Mouse (Mus musculus) G1E (cell line): Measurements from ENCODE around the gene Gm17728. TPM values are rescaled to one million over a fixed set of nuclear protein-coding genes. Genes with fewer than 3 reads are reported as not detected.

ENCODE experiments used
- ATAC-seq: 2 replicates; pipeline ENCODE4 v1.8.0; 2016; ENCODE audit warnings: mild to moderate bottlenecking; ENCODE audit not compliant: insufficient number of reproducible peaks, poor library complexity, low FRiP score, severe bottlenecking; ENCODE audit errors: extremely low read depth
- DNase-seq: peaks from one replicate; pipeline ENCODE4 v3.0.0; 2012; ENCODE audit warnings: low spot score
- H3K27me3 ChIP-seq: 2 replicates; pipeline ENCODE4 v1.6.1; 2012; ENCODE audit warnings: mild to moderate bottlenecking, low read length, inconsistent platforms; ENCODE audit not compliant: insufficient read depth
- H3K36me3 ChIP-seq: replicated peaks from 2 replicates; pipeline ENCODE3; 2012; ENCODE audit warnings: mild to moderate bottlenecking, inconsistent platforms
- H3K4me1 ChIP-seq: 2 replicates; pipeline ENCODE4 v1.6.1; 2012; ENCODE audit warnings: low read depth, low read length, inconsistent platforms, mixed read lengths; ENCODE audit not compliant: insufficient read depth
- H3K4me3 ChIP-seq: 2 replicates; pipeline ENCODE4 v1.5.1; 2012; ENCODE audit warnings: low read depth, mild to moderate bottlenecking, inconsistent platforms, low read length, moderate library complexity, mixed read lengths
- H3K9me3 ChIP-seq: replicated peaks from 2 replicates; pipeline ENCODE4 v1.6.1; 2012; ENCODE audit warnings: inconsistent platforms
- CTCF ChIP-seq: IDR thresholded peaks from 2 replicates; pipeline ENCODE4 v1.5.1; 2012; ENCODE audit warnings: low read depth, low read length, inconsistent platforms, mixed read lengths
- GATA1 ChIP-seq: IDR thresholded peaks from 2 replicates; pipeline ENCODE4 v1.6.1; 2012; ENCODE audit warnings: borderline replicate concordance, low read length, inconsistent platforms, mixed read lengths
- GATA2 ChIP-seq: IDR thresholded peaks from 2 replicates; pipeline ENCODE4 v1.6.1; 2012; ENCODE audit warnings: low read depth, low read length, inconsistent platforms, borderline replicate concordance
- POLR2AphosphoS5 ChIP-seq: IDR thresholded peaks from 2 replicates; pipeline ENCODE4 v1.6.1; 2012; ENCODE audit warnings: low read depth, low read length, inconsistent platforms; ENCODE audit not compliant: insufficient replicate concordance
- TAL1 ChIP-seq: conservative IDR thresholded peaks from 2 replicates; pipeline ENCODE4 v1.6.1; 2012; ENCODE audit warnings: low read depth, low read length, inconsistent platforms, mixed read lengths
- polyA plus RNA-seq: library from polyadenylated mRNA; stranded (reverse); fragments of >175 nt; gene quantifications from 2 replicates; pipeline ENCODE4 v1.2.3, GENCODE M21; 2012
- total RNA-seq, 2 experiments: library from RNA; stranded (forward) in 1 of 2; stranded (reverse) in 1 of 2; fragments of 200-1000 nt in 1 of 2; fragments of >200 nt in 1 of 2; fragmentation: Nextera tagmentation in 1 of 2; gene quantifications; 2 replicates each; pipeline ENCODE4 v1.2.3; 2014 to 2017

Gene Gm17728
- total and polyA plus RNA-seq, 3 experiments = not detected

DNA sequence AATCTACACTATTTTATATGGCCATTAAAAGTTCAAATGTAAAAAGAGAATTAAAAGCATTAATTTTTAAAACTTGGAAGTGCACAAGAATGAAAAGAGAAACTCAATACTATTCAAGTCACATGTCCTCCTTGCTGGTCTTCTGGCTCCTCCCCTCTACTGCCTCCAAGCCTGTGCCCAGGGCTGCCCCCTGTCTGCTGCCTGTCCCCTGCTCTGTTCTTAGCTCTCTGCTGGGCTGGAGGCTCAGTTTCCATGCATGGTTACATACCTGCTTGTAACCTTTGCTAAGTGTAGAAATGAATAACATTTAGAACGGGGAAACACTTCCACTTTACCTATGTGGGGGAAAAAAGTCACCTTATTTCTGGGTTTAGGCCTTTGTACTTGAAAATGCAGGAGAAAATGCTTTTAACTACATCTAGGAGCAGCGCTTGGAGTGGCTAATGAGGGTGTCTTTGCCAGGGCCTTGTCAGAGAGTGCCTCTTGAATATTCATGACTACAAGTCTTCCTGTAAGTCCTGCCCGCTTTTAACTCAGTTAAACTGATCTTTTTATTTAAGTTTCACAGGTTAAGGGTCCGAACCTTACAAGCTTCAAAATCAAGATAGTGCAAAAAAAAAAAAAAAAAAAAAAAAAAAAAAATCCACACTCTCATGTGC lies 18.3 kb downstream of the Gm17728 start:
- no peaks in the 10 kb centered on the region for H3K36me3 ChIP-seq
- DNase-seq = no peak
- H3K9me3 ChIP-seq = peaks cover 2% of the 10 kb centered on the region
- TF ChIP-seq CTCF = no peak
- TF ChIP-seq TAL1 = no peak
- no peak for TF ChIP-seq GATA2
- no peak for TF ChIP-seq GATA1
- no peak for TF ChIP-seq POLR2AphosphoS5
- H3K4me3 ChIP-seq = no peak overlapping the region
- no peaks in the 10 kb centered on the region for H3K4me1 ChIP-seq
- ATAC-seq = no peak
- no peaks in the 10 kb centered on the region for H3K27me3 ChIP-seq

DNA sequence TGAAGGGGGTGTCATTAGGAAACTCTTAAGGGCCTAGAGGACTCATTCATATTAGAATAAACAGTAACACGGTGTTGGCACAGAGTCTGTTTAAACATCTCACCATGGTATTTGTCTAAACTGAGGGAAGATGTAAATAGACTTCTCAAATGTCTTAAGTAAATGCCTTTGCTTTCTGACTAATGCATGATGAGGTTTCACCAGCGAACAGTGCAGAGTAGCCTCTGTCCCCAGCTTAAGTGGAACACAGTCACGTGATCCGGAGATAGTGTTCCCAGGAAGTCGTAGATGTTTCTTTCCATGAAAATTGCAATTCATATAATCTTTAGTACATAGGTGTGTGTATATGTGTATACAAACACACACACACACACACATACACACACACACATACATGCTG lies 34.5 kb downstream of the Gm17728 start:
- no peaks in the 10 kb centered on the region for H3K27me3 ChIP-seq
- no peaks in the 10 kb centered on the region for H3K9me3 ChIP-seq
- H3K4me1 ChIP-seq = no peaks in the 10 kb centered on the region
- TF ChIP-seq GATA2 (no peak), POLR2AphosphoS5 (no peak), CTCF (no peak), TAL1 (no peak), GATA1 (no peak)
- no peak for DNase-seq
- H3K36me3 ChIP-seq = no peaks in the 10 kb centered on the region
- no peak for ATAC-seq
- H3K4me3 ChIP-seq = no peak overlapping the region

DNA sequence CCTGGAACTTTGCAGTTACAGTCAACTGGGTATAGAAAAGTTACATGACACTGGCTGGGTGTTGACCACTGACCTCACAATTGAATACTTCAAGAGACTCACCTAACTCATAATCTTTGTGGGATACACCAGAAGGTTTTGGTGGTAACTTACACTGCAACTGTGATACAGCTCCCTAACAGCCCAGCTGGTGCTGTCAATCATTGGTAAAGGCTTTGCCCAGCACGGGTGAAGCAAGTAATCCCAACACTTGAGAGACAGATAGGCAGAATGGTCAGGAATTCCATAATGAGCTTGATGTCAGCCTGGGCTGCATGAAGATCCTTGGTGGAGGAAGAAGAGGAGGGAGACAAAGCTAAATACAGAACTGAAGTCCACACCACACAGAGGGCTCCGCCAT lies 39.0 kb downstream of the Gm17728 start:
- Histone ChIP-seq H3K4me1 (no peaks in the 10 kb centered on the region), H3K9me3 (no peaks in the 10 kb centered on the region), H3K36me3 (no peaks in the 10 kb centered on the region), H3K27me3 (no peaks in the 10 kb centered on the region), H3K4me3 (no peak overlapping the region)
- ATAC-seq (no peak), DNase-seq (no peak)
- TF ChIP-seq POLR2AphosphoS5 (no peak), CTCF (no peak)

Other genes starting within 250 kb of the Gm17728 start
- gene Pabpc6, start 247.7 kb downstream of the Gm17728 start, total RNA-seq (2014; fragmentation: Nextera tagmentation) = not detected in 2 replicates
- gene Pabpc6, start 247.7 kb downstream of the Gm17728 start, total RNA-seq (2017) = 0.11 TPM in 1 of 2 replicates, not detected in the other
- gene Pabpc6, start 247.7 kb downstream of the Gm17728 start, polyA plus RNA-seq = not detected in 2 replicates